Mouse (Mus musculus) testis, postnatal 14 days (tissue): ENCODE results near the gene Phf7.

ENCODE experiments used
- DNase-seq: peaks from one replicate; pipeline ENCODE4 v3.0.0; 2021; ENCODE audit warnings: low spot score

Gene Phf7

DNA sequence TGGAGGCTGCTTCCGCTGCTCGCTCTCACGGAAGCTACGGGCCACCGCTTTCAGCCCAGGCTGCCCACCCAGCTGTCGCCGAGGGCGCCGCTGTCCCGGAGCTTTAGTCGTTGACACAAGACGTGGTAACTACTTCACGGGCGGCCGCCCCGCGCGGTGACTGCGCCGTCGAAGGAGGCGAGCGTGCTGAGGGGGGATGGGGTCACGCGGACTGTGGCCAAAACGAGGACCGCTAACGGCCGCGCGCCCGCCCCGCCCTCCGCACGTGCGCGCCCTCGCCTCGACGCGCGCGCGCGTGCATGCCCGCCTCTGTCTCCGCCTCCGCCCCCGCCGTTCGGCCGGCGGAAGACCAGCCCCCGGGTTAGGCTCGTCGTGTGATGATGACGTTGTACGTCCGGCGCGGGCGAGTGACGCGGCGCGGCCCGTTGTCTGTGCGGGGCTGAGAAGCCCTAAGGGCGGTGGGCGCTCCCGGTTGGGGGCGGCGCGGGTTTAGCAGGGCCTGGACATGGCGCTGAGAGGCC lies at the start of gene Phf7, which contains the start of gene Bap1:
Gene Phf7 (minus strand): TSS at position 234 of the 521 bp plus-strand sequence.
Gene Bap1 (plus strand): TSS at position 367 of the 521 bp plus-strand sequence.
- peak; percentile 96 for DNase-seq

DNA sequence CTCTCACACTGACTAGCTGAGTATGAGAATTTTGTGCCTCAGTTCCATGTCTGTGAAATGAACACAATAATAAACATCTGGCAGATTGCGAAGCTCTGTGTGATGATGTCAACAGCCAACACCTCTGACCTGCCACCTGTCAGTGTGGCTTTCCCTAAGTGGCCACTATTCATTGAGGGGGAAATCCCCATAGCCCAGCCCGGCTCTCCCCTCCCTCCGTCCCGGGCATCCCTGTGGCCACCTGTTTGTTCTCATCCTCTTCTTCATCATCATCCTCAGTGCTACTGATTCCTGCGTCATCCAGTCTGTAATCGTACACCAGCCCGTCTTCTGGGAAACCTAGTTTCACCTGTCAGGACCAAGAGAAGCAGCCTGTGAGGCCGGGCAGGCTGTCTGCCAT lies 34.6 kb upstream of the Phf7 start:
- DNase-seq = no peak

DNA sequence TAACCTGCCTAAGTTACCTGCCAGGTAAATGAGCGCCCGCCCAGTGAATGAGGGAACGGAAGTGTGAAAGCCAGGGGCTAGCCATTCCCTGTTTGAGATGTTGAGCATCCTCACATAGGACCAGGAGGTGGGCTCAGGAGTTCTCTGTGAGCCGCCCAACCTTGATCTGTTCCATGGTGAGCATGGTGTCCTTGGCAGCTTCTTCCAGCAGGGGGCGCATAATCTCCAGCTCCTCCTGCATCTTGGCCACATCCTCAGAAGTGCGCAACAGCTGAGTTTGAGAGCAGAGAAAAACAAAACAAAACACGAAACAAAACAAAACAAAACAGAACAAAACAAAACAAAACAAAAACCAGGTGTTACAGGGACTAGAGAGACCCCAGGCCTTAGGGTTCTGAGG lies 21.0 kb upstream of the Phf7 start:
- peak; percentile 52 for DNase-seq

DNA sequence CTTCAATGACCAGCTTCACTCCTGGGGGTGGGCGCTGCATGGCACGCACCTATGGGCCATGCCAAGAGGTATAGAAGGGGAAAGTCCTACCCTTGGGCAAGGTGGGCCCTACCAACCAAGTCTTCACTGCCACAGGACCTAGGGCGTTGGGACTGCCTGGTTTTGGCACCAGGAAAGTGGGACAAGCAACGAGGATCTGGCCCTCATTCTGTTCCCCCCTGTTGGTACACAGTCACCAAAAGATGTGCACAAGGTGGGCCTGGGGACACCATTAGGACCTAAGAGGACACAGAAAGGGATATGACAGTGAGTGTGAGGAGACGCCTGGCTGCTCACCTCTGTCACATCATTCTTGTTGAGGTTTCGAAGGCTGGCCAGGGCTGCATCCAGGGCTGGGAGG lies 20.0 kb upstream of the Phf7 start:
- no peak for DNase-seq

DNA sequence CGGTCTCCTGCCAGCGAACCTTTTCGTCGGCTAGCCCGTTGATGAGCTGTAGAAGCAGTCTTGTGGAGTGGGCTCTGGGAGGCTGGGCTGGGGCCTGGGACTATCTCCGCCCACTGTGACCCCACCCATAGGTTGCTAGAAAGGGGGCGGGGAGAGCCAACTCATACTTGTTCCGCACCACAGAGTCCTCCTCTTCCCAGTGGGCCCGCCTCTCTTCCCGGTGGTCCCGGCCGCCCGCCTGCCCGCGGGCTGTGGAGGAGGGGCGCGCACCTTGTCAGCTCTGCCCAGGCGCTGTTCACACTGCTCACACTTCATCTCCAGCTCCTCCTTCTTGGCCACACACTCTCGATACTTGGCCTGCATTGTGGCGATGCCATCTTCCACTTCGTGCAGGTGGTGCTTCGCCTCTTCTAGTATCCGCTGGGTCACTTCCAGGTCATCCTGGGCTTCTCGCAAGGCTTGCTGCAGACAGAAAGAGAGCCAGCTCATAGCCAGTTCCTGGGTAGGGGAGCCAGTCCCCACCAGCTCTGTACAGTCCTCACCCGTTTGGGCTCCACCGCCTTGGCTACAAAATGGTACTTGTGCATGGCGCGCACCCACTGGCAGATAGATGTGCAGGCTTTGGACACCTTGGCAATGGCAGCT lies 18.5 kb upstream of the Phf7 start:
- peak; percentile 71 for DNase-seq

DNA sequence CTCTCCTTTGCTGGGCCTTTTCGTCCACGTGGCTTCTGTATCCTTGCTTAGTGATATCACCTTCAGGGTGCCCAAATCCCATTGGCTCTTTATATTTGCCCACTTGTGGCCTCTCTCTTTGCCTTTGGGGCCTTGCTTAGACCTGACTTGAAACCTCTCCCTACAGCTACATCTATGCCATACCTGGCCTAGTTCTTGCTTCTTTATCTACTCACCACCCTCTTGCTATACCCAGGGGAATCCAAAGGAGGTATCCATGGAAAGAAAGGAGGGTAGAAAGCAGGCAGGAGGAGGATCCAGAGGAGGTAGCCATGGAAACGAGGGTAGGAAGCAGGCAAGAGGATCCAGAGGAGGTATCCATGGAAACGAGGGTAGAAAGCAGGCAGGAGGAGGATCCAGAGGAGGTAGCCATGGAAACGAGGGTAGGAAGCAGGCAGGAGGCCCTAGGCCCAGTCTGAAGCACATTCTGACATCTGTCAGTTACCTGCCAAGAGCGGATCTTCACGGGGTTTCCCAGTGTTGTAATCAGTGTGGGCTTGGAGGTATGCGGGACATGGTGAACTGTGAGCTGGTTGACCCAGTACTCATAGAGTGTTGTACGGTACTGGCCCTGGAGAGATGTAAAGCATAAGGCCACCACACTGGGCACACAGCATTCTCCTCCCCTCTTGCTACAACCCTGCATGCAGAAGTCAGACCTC lies 17.3 kb upstream of the Phf7 start:
- DNase-seq = no peak

DNA sequence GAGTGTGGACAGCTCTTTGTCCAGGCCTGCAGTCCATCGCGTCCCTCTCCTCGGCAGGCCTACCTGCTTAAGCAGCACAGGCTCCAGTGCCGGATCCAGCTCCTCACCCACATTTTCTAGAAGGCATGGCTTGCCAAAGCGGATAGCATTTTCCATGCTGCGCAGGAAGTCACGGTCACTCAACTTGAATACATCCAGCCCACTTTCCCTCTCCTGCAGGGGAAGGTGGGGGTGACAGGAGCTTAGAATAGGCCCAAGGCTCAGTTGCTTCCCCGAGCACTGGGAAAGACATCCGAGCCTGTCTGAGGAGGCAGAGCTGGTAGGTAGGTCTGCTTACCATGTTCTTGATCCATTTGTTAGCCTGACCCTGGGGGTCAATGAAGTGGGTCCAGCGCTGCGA lies 16.5 kb upstream of the Phf7 start:
- DNase-seq = no peak

DNA sequence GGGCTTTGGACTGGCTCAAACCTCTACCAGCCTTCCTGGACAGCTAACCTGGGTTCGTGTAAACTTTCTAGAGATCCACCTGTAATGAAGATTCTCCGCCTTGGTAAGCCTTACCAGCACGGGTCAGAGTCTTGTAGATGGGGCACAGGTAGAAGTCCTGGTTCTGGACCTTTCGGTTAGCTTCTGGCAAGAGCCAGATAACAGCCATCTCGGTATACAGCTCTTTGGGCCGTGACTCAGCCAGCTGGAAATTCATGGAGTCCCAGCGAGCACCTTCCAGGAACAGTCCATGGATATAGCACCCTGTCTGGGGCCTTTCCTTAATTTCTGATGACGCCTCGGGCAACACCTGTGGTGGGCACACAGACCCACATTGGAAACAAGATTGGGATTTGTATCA lies 9.8 kb upstream of the Phf7 start:
- DNase-seq = no peak

DNA sequence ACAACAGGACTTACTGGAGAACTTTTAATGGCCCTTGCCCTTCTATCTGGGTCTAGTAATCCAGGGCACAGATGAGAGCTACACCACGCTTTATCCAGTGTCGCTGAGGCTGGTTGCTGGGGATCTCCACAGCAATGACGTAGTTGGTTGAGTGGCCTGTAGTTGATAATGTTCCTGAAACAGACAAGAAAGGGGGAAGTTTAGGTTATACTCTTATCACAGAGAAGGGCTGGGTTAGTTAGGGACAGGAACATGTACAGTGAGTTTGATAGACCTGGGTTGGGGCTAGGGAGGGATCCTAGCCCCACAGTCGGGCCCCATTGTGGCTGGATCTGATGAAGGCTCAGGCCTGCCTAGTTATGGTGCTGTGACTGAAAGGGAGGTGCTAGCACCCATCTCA lies 9.3 kb upstream of the Phf7 start:
- no peak for DNase-seq

DNA sequence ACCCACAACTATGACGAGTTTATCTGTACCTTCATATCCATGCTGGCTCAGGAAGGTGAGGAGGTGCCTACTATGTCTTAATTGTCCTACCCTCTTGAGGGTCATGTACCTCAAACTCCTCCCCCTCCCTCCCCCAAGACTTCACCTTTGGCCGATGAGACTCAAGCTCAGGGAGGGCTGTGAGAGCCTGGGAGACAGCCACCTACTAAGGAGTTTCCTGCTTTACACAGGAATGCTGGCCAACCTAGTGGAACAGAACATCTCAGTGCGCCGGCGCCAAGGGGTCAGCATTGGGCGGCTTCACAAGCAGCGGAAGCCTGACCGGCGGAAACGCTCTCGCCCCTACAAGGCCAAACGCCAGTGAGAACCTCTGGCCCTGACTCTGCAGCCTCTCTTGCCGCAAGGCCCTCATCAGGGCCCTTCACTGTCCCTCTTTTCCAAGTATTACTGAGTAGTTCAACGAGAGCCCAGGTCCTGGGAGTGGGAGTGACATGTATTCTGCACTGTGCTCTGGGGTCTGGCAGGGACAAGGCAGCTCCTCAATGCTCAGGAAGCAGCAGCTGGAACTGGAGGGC lies 7.4 kb upstream of the Phf7 start:
- no peak for DNase-seq

DNA sequence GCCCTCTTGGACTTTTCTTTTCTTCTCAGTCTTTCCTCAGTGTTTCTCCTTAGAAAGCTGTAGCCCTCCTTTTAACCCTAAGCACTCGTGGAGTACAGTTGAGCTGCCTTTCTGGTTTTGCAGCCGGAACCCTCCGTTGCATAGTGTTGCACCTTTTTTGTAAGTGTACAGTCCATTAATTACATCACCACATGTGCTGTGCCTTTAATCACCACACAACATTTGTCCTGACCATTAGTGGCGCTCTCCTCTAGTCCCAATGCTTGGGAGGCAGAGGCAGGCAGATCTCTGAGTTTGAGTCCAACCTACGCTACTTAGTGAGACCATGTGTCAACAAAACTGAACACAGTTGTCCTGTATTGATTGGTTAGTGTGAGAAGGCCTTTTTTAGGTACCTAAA lies 974 bp upstream of the Phf7 start:
- no peak for DNase-seq

DNA sequence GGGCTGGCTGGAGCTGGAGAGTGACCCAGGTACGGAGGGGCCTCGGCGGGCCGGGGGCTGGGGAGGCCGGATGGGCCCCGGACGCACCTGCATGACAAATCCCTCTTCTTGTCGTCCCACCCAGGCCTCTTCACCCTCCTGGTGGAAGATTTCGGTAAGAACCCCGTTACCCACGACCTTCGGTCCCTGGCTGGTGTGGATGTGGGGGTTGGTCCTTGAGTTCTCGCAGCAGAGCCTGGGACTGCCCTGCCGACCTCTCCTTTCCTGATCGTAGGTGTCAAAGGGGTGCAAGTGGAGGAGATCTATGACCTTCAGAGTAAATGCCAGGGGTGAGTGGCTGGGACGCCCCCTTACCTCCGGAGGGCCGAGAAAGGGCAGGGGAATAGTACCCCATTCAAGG lies 509 bp upstream of the Phf7 start:
- no peak for DNase-seq

DNA sequence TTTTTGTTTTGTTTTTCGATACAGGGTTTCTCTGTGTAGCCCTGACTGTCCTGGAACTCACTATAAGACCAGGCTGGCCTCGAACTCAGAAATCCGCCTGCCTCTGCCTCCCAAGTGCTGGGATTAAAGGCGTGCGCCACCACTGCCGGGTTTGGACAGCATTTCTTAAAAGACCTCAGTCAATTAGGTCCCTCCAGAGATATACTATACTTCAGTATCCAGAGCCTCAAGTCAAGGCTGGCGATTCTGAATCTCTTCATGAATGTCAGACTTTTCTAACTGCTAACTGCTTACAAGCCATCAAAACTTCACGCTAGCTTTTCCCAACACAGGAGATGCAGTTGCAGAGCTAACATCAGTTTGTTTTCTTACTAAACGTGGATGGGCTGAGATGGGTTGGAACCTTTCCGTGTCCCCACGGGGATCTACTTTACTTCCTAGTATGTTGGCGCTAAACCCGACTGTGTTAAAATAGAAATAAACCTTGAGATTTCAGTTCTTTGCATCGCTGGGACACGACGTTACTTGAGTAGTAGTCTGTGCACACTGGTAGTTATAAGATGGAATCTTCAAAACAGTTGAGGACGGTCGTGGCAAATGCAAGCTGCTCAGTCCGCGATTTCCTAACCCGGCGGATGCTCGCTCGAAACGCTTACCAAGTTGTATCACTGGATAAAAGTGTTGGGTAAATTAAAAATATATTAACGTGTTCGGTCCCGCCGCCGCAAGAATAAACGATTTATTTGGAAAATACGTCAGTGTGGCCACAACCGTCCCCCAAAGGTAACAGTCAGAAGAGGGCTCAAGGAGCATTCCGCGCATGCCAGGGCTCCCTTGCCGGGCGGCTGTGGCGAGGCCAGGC lies 664 bp downstream of the Phf7 start:
- DNase-seq = no peak

DNA sequence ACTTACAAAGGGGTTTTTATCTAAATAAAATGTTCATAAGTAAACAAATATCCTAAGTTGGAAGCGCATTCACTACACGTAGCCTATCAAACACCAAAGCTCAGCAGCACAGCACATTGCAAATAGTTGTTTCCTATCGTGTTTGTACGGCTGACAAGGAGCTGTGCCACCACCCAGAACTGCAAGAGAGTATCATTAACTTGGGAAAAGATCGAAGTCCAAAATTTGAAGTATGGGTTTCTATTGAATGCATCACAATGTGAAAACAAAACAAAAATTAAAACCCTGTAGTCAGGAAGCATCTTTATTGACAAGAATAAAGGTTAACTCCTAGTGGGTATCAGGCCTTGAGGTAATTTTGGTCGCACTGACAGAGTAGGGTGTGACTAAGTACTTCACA lies 2.7 kb downstream of the Phf7 start:
- DNase-seq = no peak

DNA sequence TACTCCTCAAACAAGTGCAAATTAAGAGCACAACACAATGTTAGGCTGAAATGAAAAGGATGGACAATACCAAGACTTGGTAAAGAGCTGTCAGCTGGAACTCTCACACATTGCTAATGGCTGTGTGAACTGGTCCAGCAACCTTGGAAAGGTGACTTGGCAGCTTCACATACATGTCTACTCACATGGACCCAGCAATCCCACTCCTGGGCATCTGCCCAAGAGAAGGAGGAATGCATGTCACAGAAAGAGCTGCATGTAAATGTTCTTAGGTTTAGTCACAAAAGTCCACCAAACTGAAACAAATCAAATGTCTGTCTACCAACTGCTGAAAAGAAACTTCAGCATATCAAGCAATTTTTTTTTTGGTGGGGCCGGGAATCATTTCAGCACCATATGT lies 5.2 kb downstream of the Phf7 start:
- DNase-seq = no peak

DNA sequence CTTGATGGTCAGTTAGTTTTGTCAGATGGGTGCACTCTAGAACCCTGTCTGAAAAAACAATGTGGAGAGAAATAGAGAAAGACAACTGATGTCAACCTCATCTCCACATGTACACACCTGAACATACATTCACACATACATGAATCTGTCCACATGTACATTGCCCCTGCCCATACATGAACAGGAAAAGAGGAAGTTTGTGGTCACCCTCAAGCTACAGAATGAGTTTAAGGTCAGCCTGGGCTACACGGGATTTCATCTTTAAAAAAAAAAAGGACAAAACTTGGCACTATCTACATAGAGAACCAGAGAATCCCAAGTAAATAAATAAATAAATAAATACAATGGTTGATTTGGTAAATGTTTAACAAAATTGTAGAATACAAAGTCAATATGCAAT lies 6.3 kb downstream of the Phf7 start:
- DNase-seq = no peak

DNA sequence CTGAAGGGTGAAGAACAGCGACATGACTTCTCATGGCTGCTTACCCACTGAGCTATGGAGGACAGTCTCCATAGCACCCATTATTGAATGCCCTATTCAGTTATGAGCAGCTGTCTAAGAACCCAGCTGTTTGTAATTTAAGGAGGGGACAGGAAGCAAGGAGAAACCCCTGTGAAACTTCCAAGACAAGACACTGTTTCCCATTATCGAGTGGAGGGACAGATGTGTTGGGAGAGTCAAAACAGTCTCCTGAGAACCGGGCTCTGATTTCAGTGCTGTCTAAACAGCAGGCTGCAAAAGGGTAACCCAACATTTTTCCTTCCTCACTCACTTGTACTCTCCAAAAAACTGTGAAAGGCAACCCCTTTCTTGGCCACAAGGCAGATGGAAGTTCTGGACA lies 10.6 kb downstream of the Phf7 start:
- DNase-seq = no peak

DNA sequence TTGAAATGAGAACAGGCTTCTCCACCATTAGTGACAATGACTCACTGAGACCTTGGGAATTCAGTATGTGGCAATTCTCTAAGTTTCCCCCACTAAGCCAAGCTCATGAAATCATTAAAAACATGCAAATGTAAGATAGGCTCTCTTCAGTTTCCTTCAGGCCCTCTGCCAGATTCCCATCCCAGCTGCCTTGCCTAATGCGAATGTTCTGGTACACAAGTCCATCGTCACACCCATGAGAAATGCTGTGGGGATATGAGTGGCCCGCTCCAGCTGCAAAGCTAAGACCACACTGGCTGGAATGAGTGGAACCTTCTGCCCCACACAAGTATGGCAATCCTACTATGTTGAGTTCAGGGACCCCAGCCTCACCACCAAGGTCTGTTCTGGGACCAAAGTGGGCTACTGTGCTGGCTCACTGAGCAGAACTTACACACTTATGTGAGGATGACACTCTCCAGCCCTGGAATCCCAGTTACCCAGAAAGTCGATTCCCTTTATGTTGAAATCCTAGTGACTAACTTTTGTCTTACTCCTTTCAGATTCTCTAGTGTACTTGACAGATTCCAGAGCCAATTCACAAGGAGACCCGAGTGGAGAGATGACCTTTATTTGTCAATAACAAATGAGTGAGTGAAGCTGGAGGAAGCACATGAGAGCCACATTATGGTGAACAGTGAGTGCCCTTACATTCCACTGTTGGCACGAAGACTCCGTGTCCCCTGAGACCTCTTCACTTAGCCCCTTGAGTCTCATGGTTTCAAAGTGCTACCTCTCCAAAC lies 13.8 kb downstream of the Phf7 start:
- no peak for DNase-seq

DNA sequence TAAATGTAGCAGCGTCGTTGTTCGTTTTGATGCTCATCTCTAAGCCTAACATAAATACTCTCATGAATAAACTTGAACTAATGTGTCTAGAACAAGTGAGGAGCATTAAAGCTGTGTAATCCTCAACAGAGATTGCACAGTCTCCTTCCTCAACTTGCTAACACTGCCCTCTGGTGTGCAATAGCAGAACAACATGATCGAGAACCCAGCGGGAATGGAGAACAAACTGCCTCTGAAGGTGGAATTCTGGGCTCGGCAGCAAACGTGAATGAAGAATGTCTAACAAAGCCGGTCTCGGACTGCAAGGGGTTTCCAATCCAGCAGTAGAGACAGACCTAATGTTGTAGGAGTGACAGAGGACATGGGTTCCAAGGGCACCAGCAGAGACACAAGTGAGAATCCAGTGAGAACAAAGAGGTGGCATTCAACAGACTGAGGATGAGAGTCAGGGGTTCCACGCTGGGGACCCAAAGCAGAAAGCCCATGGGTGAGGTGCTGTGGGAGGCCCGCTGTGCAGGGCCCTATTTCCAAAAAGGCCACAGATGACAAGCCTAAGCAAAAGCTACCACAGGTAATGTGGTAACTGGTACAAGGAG lies 17.0 kb downstream of the Phf7 start:
- no peak for DNase-seq

DNA sequence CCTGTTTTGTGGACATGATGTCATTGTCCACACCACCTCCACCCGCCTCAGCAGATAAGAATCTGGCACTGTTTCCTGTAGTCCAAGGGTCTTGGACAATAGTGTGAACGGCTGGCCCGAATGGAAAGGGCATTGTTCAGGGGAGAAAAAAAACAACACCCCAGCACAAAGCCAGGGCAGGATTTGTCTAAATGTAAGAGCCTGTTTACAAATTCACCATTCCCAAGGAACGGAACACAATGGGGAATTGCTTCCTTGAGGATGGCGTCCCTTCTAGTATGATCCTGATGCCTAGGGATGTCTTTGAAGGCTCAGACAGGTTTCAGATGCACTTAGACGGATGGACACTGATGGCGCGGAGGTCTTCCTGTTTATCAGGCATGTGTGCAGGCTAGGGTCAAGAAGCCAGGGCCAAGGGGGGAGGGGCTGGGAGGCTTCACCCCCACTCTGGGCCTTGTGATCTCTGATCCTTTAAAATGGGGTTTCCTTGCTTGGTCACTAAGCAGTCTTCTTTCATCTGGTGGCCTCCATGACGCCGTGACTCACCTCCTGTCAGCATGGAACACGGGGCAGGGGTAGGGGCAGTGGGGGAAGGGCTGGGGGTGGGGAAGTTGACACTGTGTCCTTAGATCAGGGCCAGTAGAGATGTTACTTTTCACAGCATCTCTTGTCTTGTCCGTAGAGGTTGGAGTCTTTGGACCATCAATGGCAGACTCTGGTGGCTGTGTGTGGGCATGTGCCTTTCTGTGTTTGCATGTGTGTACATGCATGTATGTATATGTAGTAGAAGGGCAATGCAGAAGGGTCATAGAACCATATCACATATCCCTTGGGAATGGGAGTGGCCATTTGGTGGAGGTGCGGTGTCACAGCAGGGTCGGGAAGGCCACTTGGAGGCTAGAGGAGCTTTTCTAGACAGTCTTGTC lies 17.8 kb downstream of the Phf7 start:
- DNase-seq = no peak
